Mouse (Mus musculus) heart, adult 11 months (tissue): ENCODE measurements around the gene Git2.

Experiments
- DNase-seq: peaks from one replicate; pipeline ENCODE4 v3.0.0; 2022

The Git2 gene

DNA sequence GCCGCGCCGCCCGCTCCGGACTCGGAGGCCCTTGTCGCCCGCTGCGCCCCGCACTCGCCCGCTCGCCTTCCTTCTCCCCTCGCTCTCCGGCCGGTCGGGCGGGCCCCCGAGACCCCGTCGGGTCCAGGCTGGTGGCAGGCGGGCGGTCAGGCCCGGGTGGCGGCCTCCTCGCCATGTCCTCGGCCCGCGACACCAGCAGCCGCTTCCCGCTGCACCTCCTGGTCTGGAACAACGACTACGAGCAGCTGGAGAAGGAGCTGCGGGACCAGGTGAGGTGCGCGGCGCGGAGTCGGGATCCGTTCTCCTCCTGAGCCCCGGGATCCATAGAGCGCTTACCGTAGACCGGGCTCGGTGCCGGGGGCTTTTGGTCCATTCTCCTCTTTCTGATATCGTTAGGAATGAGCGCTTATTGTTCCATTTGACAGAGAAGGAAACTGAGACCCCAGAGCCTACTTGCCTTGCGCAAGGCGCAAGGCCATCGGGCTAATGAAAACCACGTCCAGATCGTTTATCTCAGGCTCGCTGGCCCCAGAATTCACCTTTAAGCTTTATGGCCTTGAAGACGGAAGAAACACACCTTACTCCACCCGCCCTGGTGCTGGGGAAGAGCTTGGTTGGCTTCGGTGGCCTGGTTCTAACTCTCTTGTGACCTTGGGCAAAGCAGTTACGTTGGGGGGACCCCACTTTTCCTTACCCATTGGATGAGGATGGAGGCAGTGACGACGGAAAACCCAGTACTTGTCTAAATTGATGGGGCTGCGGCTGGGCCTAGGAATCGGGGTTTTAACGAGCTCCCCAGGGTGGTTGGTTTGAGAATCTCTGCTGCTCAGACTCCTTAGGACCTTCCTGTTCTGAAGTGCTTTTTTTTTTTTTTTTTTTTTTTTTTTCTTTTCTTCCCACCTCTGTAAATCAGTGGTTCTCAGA is at the start of gene Git2:
Git2 (minus strand) TSS at position 462 of the 924 bp plus-strand sequence.
- peak; percentile 92 for DNase-seq

DNA sequence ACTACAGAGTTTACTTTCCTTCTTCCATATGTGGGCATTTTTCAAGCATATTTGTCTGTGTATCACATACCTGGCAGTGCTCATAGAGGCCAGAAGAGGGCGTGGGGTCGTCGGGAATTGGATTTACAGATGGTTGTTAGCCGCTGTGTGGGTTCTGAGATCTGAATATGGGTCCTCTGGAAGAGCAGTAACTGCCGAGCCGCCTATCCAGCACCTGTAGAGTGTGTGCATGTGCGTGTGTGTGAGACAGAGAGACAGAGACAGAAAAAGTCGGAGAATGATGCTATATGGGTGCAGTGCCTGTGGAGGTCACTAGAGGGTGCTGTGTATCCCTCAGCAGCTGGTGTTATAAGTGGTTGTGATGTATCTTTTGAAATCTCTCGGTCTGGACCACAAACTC is 48.9 kb upstream of the Git2 start:
- peak; percentile 89 for DNase-seq

DNA sequence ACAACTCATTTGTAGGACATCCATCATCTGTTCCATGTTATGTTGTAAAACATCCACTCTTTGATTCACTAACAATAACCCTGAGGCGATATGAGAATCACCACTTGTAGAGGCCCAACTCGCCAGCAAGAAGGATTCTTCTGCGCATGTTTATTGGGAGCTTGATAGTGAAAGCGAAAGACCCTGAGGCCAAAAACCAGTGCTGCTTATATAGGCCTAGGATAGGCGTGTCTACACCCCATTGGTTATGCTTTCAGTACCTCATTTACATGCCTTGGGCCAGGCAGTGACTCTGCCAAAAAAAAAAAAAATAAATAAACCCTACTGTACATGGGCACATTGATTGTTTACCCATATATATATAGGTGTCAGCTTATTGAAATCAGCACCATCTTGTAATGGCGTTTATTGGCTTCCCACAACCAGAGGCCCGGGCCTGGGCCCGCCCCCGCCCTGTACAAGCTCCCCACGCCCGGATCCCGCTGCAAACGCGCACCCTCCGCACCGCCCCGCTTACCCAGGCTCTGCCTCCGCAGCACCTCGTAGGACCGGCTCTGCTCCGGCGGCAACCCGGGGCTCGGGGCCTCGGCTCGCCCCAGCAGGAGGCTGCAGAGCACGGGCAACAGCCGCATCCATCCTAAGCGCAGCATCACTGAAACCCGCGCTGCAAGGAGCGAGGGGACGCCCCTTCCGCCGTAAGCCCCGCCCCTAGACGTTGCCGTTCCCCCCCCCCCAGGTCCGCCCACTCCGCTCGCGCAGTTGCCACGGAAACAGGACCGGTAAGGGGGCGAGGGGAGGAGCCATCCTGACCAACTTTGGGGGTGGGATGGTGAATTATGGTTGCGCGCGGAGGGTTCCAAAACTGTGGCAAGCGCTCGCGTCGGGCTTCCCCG is 47.7 kb upstream of the Git2 start, which contains the start of gene 1500011B03Rik:
1500011B03Rik (minus strand) TSS at position 673 of the 893 bp plus-strand sequence.
- peak; percentile 96 for DNase-seq

DNA sequence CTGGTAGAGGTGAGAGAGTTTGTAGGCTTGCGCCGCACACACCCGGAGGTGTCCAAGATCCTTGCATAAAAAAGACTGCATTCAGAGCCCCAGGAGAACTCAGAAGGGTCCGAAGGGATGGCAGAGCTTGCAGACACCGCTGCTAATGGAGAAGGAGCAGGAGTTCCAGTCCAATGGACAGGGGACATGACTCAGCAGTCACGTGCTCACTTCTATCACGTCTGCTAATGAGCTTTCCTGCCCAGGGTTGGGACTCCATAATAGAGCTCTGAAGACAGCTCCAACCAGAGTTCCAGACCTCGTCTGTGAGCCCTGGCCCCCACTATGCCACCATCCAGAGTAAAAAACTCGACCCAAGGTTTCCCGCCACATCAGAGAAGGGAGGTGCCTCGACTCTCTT is 42.8 kb upstream of the Git2 start:
- DNase-seq: peak; percentile 86

DNA sequence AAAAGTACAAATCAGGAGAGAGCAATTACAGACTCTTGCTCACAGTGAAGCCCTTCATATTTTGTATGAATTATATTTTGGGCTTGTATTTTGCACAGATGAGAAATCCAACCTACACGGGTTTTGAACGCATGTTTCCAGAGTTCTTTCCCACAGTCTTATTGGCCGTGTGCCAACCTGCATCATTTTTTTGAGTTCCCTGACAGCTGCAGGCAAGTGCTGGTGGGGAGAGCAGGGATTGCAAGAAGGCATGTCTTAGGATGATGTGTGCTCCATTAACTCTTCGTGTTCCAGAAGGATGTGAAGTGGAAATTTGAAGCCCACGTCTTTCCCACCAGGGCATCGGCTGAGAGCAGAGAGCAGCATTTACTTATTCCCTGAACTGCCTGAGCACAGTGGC is 41.3 kb upstream of the Git2 start:
- no peak for DNase-seq

DNA sequence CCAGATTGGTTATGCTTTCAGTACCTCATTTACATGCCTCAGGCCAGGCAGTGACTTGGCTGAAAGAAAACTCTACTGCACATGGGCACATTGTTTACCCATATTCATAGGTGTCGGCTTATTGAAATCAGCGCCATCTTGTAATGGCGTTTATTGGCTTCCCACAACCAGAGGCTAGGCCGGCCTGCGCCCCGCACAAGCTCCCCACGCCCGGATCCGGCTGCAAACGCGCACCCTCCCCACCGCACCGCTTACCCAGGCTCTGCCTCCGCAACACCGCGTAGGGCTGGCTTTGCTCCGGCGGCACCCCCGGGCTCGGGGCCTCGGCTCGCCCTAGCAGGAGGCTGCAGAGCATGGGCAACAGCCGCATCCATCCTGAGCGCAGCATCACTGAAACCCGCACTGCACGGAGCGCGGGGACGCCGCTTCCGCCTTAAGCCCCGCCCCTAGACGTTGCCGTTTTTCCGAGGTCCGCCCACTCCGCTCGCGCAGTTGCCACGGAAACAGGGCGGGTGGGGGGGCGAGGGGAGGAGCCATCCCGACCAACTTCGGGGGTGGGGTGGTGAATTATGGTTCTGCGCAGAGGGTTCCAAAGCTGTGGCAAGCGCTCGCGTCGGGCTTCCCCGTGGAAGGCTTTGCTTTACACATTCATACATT is 38.3 kb upstream of the Git2 start:
- peak; percentile 98 for DNase-seq

DNA sequence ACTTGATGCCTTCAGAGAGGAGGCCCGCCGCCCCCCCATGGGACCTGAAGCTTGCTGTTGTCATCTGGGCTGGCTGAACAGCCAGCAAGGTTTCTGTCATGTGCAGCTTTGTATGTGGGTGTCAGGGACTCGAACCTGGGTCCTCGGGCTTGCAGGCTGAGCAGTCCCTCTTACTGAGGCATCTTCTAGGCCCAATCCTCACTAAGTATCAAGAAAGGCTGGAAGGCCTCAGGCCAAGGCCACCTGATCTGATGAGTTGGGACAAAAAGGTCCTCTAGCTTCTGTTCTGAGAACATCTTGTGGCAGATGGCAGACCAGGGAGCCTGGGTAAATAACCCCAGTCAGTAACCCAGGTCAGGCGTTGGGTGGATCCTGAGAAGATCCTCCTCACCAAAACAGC is 34.5 kb upstream of the Git2 start:
- peak; percentile 87 for DNase-seq

DNA sequence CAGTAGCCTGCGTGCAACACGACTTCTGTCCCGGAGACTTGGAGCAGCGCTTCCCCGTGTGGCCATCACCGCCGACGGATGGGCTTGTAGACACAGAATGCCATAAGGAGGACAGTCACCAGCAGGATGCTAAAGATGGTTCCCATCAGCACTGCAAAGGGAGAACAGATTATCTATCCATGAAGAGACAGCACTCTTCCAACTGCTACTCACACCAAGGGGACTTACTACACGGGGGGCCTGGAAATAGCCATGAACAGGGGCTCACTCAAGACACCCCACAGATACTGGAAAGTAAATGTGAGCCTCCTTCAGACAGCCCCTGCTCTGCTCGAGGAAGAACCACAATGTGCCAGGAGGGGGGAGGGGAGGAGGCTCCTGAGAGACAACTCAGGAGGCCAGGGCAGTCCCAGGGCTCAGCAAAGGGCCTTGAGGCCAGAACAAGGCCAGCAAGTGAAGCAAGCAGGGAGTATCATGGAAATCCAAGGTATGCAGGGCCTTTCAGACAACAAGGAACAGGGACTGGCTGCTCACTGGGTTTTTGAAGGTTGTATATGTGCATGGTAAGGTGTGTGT is 34.0 kb upstream of the Git2 start:
- peak; percentile 78 for DNase-seq

DNA sequence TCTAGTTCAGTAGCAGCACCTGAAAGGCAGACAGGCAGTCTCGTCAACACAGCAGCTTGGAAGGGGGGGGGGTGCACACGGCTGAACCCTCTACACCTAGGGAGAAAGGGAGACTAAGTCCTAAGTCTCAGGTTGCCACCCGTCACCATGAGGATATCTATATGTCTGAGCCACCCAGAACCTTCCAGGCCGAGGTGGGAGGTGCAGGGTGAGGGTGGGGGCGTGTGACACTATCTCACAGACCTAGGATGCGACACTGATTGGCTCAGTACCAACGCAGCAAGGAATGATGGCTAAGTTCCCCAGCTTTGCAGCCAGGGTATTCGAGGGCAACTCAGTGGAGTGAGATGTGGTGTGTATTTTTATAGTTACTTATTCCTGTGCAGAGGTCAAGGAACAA is 33.1 kb upstream of the Git2 start:
- DNase-seq: peak; percentile 87

DNA sequence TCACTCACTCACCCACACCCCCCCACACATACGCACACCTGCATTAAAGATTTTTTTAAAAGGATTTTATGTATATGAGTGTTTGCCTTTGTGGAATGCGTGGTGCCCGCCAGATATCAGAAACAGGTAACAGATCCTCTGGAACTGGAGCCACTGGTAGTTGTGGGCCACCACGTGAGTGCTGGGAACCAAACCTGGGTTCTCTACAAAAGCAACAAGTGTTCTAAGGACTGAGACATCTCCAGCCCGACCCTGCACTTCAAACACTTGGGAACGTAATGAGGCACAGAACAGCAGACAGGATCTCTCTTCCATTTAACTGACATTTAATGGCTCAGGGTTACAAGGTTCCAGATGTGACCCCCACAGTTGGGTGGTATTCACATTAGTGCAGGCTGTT is 32.6 kb upstream of the Git2 start:
- DNase-seq: peak; percentile 83

DNA sequence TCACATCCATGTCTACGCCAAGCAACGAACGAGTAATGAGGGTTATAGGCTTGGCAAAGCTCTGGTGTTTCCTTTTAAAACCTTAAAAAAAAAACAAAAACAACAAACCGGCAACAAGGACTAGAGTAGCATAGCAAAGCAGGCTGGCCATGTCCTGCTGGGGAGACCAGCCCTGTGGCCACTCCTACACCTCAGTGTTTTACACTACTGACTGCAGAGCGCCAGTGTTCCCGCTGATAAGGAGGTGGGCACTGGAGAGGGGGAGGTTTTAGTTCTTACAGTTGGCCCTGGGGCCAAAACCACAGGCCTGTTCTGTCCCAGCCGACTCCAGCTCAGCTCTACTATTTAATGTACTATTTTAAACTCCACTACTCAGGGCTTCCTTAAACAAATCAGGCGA is 32.2 kb upstream of the Git2 start:
- no peak for DNase-seq

DNA sequence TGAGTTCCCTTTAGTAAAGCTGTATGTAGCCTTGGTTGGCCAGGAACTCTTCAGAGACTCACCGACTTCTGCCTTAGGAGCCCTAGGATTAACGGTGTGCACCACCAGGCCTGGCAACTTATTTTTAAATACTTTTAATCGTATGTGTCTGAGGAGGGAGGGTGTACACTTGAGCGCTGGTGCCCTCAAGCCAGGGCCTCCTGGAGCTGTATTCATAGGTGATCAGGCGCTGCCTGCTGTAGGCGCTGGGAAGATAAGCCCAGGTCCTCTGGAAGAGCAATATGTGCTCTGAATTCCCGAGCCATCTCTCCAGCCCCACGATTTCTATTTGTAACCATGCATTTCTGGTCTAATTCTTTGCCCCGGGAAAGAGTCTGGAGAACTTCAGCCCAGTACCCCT is 31.7 kb upstream of the Git2 start:
- no peak for DNase-seq

DNA sequence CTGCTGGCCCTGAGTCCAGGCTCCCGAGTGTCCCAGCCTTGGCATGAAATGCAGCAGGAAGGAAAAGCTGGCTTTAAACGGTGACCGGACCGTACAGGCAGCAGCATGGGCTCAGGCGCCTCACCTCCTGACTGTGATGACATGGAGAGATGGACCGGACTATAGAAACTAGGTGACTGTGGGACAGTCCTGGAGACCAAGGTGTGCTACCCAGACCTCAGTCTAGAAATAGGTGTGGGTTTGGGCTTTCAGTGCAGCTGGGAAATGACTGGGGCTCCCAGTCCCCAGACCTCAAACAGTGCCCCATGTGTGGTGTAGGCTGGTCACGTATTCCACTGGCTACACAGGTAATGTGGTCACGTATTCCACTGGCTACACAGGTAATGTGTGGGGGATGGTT is 31.3 kb upstream of the Git2 start:
- DNase-seq: peak; percentile 89

DNA sequence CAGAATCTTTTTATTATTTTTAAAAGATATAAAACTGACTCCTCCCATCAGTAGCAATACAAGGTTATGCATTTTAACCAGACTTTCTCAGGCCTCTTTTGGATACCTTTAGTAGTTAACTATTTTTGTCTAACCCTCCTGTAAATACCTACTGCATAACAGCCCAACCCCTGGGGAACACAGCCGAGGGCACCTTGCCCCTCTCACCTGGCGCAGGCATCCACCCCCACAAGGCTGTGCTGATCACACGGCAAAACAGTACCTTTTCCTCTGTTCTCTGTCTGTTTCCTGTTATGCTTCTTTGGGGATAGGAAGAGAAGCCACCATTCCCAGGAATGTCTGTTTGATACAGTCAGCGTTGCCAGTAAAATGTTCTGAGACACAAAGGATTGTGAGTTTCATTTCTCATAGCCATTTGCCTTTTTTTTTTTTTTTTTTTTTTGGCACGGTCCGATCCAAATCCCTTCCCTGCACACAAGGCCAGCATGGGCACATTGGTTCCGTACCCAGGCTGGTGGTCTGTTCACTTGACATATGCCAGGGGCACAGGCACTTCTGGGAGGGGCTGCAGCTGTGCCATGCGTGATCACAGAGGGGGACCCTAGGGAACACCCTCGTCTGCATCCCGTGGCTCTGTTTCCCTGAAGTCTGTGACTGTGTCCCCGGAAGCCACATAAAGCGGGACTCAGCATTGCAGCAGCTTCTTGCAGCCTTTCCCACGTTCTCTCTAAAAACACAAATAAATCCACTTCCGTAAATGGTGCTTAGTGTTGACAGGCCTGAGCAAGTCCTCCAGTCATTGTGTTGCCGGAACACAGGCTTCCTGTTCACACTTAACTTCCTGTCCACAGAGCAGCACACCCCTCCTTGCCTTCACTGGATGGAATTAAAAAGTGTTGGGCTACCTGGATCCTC is 30.4 kb upstream of the Git2 start:
- DNase-seq: peak; percentile 97

DNA sequence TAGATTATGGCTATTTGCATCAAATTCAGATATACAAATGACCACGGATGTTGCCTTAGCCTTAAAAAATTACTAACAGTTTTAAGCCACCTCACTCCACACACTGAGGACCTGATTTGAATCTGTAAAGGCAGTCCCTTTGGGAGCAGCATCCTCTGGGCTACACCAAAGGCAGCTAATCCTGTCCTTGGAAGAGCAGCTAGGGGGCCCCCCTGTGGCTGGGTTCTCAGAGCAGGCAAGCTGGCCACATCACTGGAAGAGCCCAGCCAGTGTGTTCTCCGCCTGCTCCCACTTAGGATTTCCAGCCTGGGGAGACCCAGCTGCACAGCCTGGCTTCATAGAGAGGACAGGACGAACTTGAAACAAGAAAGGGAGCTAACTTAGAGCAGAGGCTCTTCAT is 29.6 kb upstream of the Git2 start:
- DNase-seq: peak; percentile 96

DNA sequence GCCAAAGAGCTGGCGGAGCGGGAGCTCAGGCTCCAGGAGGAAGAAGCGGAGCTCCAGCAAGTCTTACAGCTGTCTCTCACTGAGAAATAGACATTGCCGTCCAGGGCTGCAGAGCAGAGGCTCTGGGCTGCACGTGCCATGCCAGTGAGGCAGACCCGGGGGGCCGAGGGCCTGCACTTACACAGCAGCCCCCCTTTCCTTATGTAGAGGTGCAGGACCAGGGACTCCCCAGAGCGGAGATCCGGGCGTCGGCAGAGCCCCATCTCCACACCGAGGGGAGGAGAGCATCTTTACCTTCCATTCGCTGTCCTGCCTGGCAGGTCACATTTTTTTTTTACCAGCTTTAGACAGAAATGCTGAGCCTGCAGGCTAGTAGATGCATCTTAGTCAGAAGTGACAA is 29.0 kb upstream of the Git2 start:
- peak; percentile 91 for DNase-seq

DNA sequence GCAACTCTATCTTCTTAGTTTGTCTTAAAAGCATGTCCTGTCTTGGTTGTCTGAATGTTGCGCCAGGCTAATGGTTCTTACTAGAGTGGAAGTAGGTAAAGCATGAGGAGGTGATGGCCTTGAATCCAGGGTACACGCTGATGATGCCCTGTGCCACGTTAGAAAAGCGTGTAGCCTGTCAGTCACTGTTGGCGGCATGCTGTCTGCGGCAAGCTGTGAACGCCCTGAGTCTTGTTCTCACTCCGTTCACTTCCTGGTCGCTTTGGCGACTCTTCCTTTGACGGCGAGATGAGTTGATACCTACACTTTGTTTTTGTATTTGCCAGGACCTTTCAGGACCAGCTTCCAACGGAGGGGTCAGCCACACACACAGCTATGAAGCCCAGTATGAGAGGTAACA is 27.9 kb upstream of the Git2 start:
- DNase-seq: no peak

DNA sequence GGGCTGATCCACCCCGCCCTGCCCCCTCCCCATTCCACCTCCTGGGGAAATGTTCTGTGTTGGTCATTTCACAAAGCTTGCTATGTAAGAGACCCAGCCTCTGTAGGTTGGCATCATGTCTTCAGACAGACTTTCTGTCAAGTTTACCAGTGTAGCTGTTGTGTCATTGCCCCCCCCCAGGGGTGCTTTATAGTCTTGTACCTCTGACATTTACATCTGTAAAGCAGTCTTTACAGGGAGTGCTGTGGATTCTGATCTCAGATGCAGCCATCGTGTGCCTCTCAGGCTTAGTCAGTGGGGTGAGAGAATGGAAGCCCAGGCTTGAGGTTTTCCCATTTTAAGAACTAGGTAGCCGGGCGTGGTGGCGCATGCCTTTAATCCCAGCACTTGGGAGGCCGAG is 26.5 kb upstream of the Git2 start:
- DNase-seq: no peak

DNA sequence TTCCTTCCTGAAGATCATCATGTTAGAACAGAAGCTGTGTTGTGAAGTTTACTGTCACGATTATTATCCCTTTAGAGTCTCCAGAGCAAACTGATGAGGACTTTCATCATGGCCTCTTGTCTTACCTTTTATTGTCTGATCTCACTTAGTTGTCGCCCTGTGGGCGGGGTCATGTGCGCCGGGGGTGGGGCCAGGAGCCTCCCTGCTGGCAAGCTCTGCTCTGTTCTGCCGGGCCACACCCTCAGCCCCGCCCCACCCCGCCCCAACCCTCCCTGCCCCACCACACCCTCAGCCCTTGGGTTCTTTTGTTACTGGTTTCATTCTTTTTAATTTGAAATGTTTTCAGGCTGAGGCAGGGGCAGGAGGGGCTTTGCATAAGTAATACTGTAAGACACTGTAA is 25.7 kb upstream of the Git2 start:
- no peak for DNase-seq

DNA sequence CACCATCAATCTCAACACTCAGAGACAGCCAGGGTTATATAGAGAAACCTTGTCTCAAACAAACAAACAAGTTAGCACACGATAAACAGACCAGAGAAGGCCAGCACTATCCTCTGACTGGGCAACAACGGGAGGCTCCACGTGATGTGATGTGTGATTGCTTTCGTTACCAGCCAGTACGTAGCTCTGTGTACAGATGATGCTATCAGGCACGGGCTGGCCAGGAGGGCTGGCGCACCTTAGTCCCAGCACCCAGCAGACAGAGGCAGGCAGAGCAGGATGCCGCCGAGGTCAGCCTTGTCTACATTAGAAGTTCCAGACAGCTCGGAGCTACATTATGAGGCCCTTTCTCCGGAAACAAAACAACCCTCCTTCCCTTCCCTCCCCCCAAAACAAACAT is 24.5 kb upstream of the Git2 start:
- DNase-seq: no peak

DNA sequence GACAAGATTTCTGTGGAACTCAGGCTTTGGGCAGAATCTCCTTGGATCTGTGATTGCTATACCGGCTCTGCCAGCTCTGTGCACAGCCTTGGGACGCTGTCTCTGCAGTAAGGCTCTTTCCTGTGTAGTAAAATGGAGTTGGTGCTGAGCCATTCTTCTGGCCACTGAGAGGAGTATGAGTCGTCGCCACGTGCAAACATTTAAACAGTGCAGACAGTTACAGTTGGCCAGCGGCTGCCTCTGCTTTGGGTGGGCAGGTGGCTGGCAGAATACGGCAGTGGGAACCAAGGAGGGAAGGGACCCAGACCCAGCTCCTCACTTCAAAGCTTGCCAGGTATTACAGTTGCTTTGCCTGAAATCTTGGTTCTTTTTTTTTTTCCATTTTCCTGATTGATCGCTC is 21.9 kb upstream of the Git2 start:
- DNase-seq: no peak
